Mouse (Mus musculus) liver, adult 2 months (tissue): Measurements from ENCODE around the gene Prss57.

Source experiments
- CTCF ChIP-seq: fragments of 200-500 bp; IDR thresholded peaks from 2 replicates; pipeline ENCODE4 v1.5.1; 2011; ENCODE audit warnings: low read depth, low read length, control low read depth
- POLR2A ChIP-seq: fragments of 200-500 bp; IDR thresholded peaks from 2 replicates; pipeline ENCODE4 v1.6.1; 2011; ENCODE audit warnings: low read length, control low read depth; ENCODE audit not compliant: insufficient read depth; ENCODE audit errors: extremely low read depth

GRCm38 (mm10) chr10:79783920-79784800, 6.6 kb downstream of the Prss57 start:
- TF ChIP-seq CTCF (peak; percentile 47; the same call in 1 of the 2 replicates), POLR2A (no peak)
